Mouse (Mus musculus) stomach, postnatal 0 days (tissue): ENCODE measurements around the gene Lpin3. TPM values are rescaled to one million over a fixed set of nuclear protein-coding genes. Genes with fewer than 3 reads are reported as not detected.
A peak's percentile ranks its signal among the peaks of the same experiment; 100 is the strongest.

Experiments used
- ATAC-seq: fragments of 200-750 bp; cut with Nextera tagmentation; 2 replicates; pipeline ENCODE4 v1.8.0; 2017; ENCODE audit not compliant: low FRiP score, low TSS enrichment
- DNase-seq: peaks from one replicate; pipeline ENCODE4 v3.0.0-alpha.2; 2016; ENCODE audit warnings: low spot score
- H3K27ac ChIP-seq: fragments of 300-500 bp; sonication (generic); replicated peaks from 2 replicates; pipeline ENCODE4 v1.5.1; 2014; ENCODE audit warnings: mild to moderate bottlenecking, control low read depth
- H3K27me3 ChIP-seq: fragments of 300-500 bp; sonication (generic); 2 replicates; pipeline ENCODE4 v1.6.1; 2014; ENCODE audit warnings: low read length; ENCODE audit not compliant: control insufficient read depth, insufficient read depth
- H3K36me3 ChIP-seq: fragments of 300-500 bp; sonication (generic); 2 replicates; pipeline ENCODE4 v1.6.1; 2014; ENCODE audit warnings: low read length, mixed read lengths; ENCODE audit not compliant: control insufficient read depth, insufficient read depth
- H3K4me1 ChIP-seq: fragments of 300-500 bp; sonication (generic); replicated peaks from 2 replicates; pipeline ENCODE4 v1.6.1; 2014; ENCODE audit warnings: antibody characterized with exemption; ENCODE audit not compliant: control insufficient read depth, insufficient read depth
- H3K4me2 ChIP-seq: fragments of 300-500 bp; sonication (generic); replicated peaks from 2 replicates; pipeline ENCODE4 v1.6.1; 2014; ENCODE audit warnings: low read depth, mild to moderate bottlenecking, control low read depth, moderate library complexity
- H3K4me3 ChIP-seq: fragments of 300-500 bp; sonication (generic); 2 replicates; pipeline ENCODE4 v1.5.1; 2014; ENCODE audit warnings: low read depth, low read length, control low read depth
- H3K9ac ChIP-seq: fragments of 300-500 bp; sonication (generic); 2 replicates; pipeline ENCODE4 v1.6.1; 2014; ENCODE audit warnings: mild to moderate bottlenecking, low read length, control low read depth, mixed read lengths
- H3K9me3 ChIP-seq: fragments of 300-500 bp; sonication (generic); 2 replicates; pipeline ENCODE4 v1.6.1; 2016; ENCODE audit warnings: low read length; ENCODE audit not compliant: control insufficient read depth
- CTCF ChIP-seq: IDR thresholded peaks from 2 replicates; pipeline ENCODE4 v1.5.1; 2016; ENCODE audit warnings: antibody characterized with exemption, low read depth, mild to moderate bottlenecking, moderate library complexity
- EP300 ChIP-seq: optimal IDR thresholded peaks from 2 replicates; pipeline ENCODE3; 2016; ENCODE audit warnings: antibody characterized with exemption
- WGBS: fragments of 180-500 bp; shearing (Covaris S2); extraction: QIAGEN DNeasy Blood & Tissue Kit; methylation state at CpG from one replicate; pipeline ENCODE4 v1.1.7; 2014; 5-methylcytosine and 5-hydroxymethylcytosine counted together
- polyA plus RNA-seq: library from polyadenylated mRNA; unstranded; fragments of >200 nt; fragmentation: Nextera tagmentation; extraction: Ambion mirVana; gene quantifications from 2 replicates; pipeline ENCODE4 v1.2.1, GENCODE M21; 2015

Gene Lpin3
- polyA plus RNA-seq, 1 experiment from 2014 or later, result 19.4 TPM

- WGBS, result 77% methylated on average over 3 of the region's 3 CpGs
- no peak overlapping the region for H3K27ac ChIP-seq
- H3K4me1 ChIP-seq, result no peaks in the 10 kb centered on the region
- no peak overlapping the region for H3K9ac ChIP-seq
- no peak overlapping the region for H3K4me2 ChIP-seq
- no peak overlapping the region for H3K4me3 ChIP-seq
- ATAC-seq (no peak), DNase-seq (no peak)
- no peaks in the 10 kb centered on the region for H3K36me3 ChIP-seq
- H3K9me3 ChIP-seq, result no peaks in the 10 kb centered on the region
- no peaks in the 10 kb centered on the region for H3K27me3 ChIP-seq
- TF ChIP-seq CTCF, result no peak
- no peak for TF ChIP-seq EP300
Observed at GRCm38 (mm10) chr2:160871310-160871709, 9.2 kb upstream of the Lpin3 start.

- Histone ChIP-seq H3K27ac (peak overlapping the region; percentile 97), H3K9me3 (no peaks in the 10 kb centered on the region), H3K27me3 (no peaks in the 10 kb centered on the region), H3K4me3 (peak overlapping the region; percentile 92), H3K4me1 (no peaks in the 10 kb centered on the region), H3K36me3 (no peaks in the 10 kb centered on the region), H3K9ac (peak overlapping the region; percentile 96), H3K4me2 (peak overlapping the region; percentile 81)
- ATAC-seq, result peak; percentile 87
- peak; percentile 76 for DNase-seq
- WGBS, result 1% methylated on average over 32 of the region's 47 CpGs
- TF ChIP-seq CTCF (no peak), EP300 (no peak)
Observed at GRCm38 (mm10) chr2:160872395-160872794, 8.1 kb upstream of the Lpin3 start.

GRCm38 (mm10) chr2:160872890-160873382, 7.5 kb upstream of the Lpin3 start, which contains the start of gene Zhx3:
TSS of gene Zhx3 (minus strand) at chr2:160872998.
- H3K4me3 ChIP-seq, result peak within 1 kb of the TSS; percentile 92
- peak within 1 kb of the TSS; percentile 96 for H3K9ac ChIP-seq
- peak; percentile 92 for DNase-seq
- H3K4me1 ChIP-seq, result no peaks in the 10 kb centered on the region
- TF ChIP-seq CTCF (no peak; the same call in 1 of the 2 replicates), EP300 (no peak)
- no peaks in the 10 kb centered on the region for H3K9me3 ChIP-seq
- no peaks in the 10 kb centered on the region for H3K36me3 ChIP-seq
- H3K27me3 ChIP-seq, result no peaks in the 10 kb centered on the region
- WGBS, result under 1% methylated on average over 34 of the region's 48 CpGs
- ATAC-seq, result peak; percentile 96
- H3K4me2 ChIP-seq, result peak within 1 kb of the TSS; percentile 81
- H3K27ac ChIP-seq, result peak within 1 kb of the TSS; percentile 97

GRCm38 (mm10) chr2:160874231-160874877, 6.1 kb upstream of the Lpin3 start:
- WGBS, result 62% methylated on average over 5 of the region's 5 CpGs
- no peaks in the 10 kb centered on the region for H3K36me3 ChIP-seq
- H3K4me2 ChIP-seq, result no peak overlapping the region
- H3K27me3 ChIP-seq, result no peaks in the 10 kb centered on the region
- no peaks in the 10 kb centered on the region for H3K4me1 ChIP-seq
- TF ChIP-seq EP300 (no peak), CTCF (no peak)
- no peak overlapping the region for H3K27ac ChIP-seq
- no peaks in the 10 kb centered on the region for H3K9me3 ChIP-seq
- H3K9ac ChIP-seq, result no peak overlapping the region
- ATAC-seq (no peak), DNase-seq (no peak)
- H3K4me3 ChIP-seq, result no peak overlapping the region

GRCm38 (mm10) chr2:160876115-160876514, 4.4 kb upstream of the Lpin3 start:
- DNase-seq (no peak), ATAC-seq (no peak)
- no peaks in the 10 kb centered on the region for H3K4me1 ChIP-seq
- no peak overlapping the region for H3K4me3 ChIP-seq
- WGBS, result 89% methylated on average over 4 of the region's 4 CpGs
- no peaks in the 10 kb centered on the region for H3K27me3 ChIP-seq
- H3K27ac ChIP-seq, result no peak overlapping the region
- H3K9me3 ChIP-seq, result no peaks in the 10 kb centered on the region
- no peak overlapping the region for H3K4me2 ChIP-seq
- H3K9ac ChIP-seq, result no peak overlapping the region
- no peaks in the 10 kb centered on the region for H3K36me3 ChIP-seq
- TF ChIP-seq CTCF, result peak; percentile 63
- no peak for TF ChIP-seq EP300

GRCm38 (mm10) chr2:160881462-160882101, 1.1 kb downstream of the Lpin3 start:
- Histone ChIP-seq H3K36me3 (no peaks in the 10 kb centered on the region), H3K27ac (no peak overlapping the region), H3K27me3 (no peaks in the 10 kb centered on the region; the same call in 1 of the 2 replicates), H3K4me3 (no peak overlapping the region), H3K4me2 (no peak overlapping the region), H3K4me1 (no peaks in the 10 kb centered on the region), H3K9ac (no peak overlapping the region), H3K9me3 (no peaks in the 10 kb centered on the region)
- TF ChIP-seq CTCF (no peak), EP300 (no peak)
- DNase-seq (no peak), ATAC-seq (no peak)
- WGBS, result 49% methylated on average over 6 of the region's 6 CpGs
